Mouse (Mus musculus) C2C12 (cell line): ENCODE measurements at regions not wholly inside any gene's neighbourhood (a gene's known extent, or its start where the extent isn't known, plus 50 kb on each side); places are given as distances from the start of the nearest gene placed in this dataset.

ENCODE experiments used
- CEBPB ChIP-seq: IDR thresholded peaks from one replicate; pipeline ENCODE4 v1.6.1; 2011; ENCODE audit warnings: low read depth, mild to moderate bottlenecking, control low read depth, moderate library complexity
- CTCF ChIP-seq: IDR thresholded peaks from one replicate; pipeline ENCODE4 v1.5.1; 2011; ENCODE audit not compliant: control insufficient read depth, insufficient read depth, insufficient read length
- MAX ChIP-seq: IDR thresholded peaks from one replicate; pipeline ENCODE4 v1.6.1; 2011; ENCODE audit warnings: mild to moderate bottlenecking, control low read depth
- MYOD1 ChIP-seq: IDR thresholded peaks from one replicate; pipeline ENCODE4 v1.6.1; 2011; ENCODE audit warnings: low read depth; ENCODE audit not compliant: control insufficient read depth, insufficient read length
- MYOG ChIP-seq: IDR thresholded peaks from one replicate; pipeline ENCODE4 v1.6.1; 2011; ENCODE audit not compliant: control insufficient read depth, insufficient read length; ENCODE audit errors: extremely low read depth
- USF1 ChIP-seq: IDR thresholded peaks from one replicate; pipeline ENCODE4 v1.6.1; 2011; ENCODE audit warnings: low read depth, mild to moderate bottlenecking, control low read depth, moderate library complexity

DNA sequence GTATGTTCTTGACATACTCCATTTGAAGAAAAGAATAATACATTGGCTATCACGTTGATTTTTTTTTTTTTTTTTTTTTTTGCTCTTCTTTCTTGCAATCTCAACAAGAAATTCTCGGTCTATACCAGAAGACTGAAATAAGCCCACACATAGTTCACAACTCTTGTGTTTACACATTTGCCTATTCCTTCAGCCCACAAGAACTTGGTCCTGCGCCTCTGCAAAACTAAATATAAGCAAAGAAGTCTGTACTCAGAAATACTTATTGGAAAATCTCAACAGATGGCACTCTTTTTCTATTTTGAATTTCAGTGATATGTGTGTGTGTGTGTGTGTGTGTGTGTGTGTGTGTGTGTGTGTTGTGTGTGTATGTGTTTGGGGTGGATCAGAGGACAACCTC, 376.4 kb downstream of the Lmo7 start:
- no peak for TF ChIP-seq CTCF
- TF ChIP-seq MYOG = no peak
- TF ChIP-seq CEBPB = no peak
- TF ChIP-seq USF1 = no peak
- no peak for TF ChIP-seq MAX
- TF ChIP-seq MYOD1 = no peak
